Mouse (Mus musculus): ENCODE measurements at regions not wholly inside any gene's neighbourhood (a gene's known extent, or its start where the extent isn't known, plus 50 kb on each side); places are given as distances from the start of the nearest gene placed in this dataset.
A peak's percentile ranks its signal among the peaks of the same experiment; 100 is the strongest.

DNA sequence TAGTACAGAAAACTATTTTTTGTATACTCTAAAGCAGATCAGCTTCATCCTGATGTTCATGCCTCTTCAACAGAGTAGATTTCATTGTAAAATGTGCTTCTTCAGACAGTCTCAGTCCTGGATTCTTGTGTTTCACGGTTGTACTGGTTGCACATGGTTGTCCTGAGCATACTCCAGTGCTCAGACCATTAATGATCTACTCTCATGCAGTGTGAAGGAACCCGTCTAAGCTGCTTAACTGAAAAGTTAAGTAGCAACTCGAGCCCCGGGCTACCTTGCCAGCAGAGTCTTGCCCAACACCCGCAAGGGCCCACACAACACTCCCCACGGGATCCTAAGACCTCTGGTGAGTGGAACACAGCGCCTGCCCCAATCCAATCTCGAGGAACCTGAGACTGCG is 380.3 kb upstream of the Fbxo33 start:
- no peak for DNase-seq (ENCODE audit: low read depth, low spot score)

DNA sequence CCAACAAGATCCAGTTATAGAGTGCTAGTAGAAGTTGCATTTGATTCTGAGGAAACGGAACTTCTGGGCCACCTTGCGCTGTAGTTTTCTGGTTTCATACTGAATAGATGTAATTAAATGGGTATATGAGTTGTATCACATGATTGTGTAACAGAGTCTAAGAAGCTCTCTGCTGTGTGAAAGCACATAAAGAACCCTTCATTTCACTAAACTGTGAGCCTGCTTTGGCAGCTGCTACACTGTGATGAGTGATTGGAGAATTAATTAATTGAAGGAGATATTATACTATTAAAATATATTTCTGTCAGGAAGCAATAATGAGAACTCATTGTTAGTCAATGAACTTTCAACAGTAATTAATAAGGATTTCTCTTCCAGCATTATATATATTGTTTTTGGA is 369.8 kb upstream of the Fbxo33 start:
- DNase-seq (ENCODE audit: low read depth, low spot score): no peak

DNA sequence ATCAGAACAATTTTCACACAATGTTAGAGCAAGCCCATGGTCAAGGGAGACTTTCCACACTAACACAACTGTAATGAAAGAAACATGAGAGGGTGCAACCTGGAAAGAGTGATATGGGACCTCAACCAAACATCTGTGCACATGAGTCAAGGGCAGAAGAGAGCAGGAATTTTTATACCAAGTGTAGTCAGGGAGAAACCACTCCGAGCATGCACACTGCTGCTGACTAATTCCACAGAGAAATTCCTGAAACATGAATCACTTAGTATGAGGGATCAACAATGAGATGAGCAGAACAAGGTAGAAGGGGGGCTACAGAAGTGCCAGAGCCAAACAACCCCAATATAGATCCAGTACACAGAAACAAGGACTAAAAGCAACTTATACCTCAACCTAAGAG is 363.1 kb upstream of the Fbxo33 start:
- no peak for DNase-seq (ENCODE audit: low read depth, low spot score)

DNA sequence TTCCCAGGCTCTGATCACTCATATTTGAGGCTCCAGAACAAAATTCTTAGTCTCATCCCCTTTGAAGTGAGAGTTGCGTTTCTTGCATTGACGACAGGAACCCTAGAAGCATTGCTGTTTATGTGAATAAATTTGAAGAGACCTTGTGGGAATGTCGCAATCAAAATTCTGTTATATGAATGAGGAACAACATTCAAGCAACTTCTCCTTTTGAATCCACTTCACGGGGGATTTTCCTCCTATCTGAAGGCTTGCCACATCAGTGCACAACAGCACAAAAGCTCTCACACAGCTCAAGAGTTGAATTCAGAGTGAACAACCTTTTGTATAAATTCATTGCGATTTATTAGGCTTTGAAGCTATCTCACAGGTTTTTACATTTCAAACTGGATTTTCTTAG is 360.2 kb upstream of the Fbxo33 start:
- DNase-seq (ENCODE audit: low read depth, low spot score): no peak

DNA sequence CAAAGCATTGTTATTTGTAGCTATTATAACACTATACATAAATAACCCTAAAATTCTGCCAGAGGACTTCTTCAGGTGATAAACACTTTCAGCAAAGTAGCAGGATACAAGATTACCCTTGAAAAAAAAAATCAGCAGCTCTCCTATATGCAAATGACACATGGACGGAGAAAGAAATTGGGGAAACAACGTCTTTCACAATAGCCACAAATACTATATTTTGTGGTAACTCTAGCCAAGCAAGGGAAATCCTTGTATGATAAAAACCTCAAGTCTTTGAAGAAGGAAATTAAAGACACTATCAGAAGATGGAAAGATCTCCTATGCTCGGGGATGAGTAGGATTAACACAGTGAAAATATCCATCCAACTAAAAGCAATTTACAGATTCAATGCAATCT is 344.4 kb upstream of the Fbxo33 start:
- DNase-seq (ENCODE audit: low read depth, low spot score): no peak

DNA sequence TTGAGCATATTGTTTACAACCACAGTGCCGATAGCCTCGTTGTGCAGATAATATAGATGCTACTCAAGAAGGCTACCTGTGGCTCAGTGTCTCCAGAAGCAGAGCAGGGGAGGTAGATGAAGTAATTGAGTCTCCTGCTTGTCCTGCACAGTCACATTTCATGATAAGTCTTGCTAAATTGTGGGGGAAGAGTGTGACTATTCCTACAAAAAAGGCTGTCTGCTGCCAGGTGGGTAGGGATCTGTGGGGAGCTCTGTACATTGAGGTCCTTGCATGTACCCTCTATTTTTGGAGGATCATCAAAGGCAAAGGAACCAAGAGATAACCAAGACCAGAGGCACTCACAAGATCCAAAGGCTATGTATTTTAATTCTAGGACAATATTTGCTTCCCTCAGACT is 320.3 kb upstream of the Fbxo33 start:
- no peak for DNase-seq (ENCODE audit: low read depth, low spot score)

DNA sequence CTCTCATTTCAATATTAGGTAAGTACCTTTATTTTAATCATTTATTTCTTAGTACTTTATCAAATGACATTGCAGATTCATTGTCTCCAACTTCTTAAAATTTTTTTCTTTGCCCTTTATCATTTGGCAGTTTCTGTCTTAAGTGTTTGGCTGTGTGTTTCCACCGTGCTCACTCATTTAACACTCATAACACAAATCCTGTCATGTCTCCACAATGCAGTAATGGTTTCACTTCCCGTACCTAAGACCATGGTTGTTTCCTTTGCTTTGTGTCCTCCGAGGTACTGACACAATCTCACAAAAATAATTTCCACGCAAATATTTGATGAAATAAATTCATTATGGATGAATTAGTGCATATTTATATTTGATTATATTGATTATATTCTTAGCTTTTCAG is 311.0 kb upstream of the Fbxo33 start:
- DNase-seq (ENCODE audit: low read depth, low spot score): no peak

DNA sequence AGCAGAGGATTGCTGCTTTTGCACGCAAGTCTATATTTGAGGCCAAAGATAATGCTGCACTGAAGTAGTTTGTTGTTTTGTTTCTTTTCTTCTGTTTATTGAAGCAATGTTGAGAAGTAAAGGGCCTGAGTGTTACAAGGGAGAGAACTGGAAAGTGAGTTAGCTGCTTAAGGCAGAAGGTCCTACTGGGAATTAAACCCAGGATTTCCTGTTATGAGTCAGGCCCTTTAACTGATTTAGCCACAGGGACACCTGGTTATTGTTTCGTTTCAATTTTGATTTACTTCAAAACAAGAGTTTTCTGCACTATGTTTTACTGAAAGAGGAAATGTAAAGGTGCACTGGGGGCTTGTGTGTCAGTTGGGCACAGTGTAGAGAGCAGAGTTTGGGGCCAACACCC is 303.8 kb upstream of the Fbxo33 start:
- DNase-seq (ENCODE audit: low read depth, low spot score): no peak

DNA sequence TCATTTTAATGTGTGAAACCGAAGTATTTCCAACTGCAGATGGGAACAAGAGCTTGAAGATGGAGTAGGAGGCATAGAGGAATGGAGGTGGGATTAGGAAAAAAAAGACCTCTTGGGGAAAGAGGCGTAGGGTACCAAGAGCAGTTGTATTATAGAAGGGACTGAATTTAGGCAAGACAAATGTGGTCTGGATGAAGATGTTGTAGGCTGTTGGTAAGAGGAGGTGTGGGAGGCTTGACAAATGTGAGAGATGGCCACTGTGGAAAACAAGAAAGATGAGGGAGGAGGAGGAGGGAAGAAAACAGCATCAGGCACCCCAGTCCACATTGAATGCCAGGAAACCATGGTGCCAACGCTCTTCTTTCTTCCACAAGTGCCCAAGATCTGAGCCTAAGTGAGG is 302.4 kb upstream of the Fbxo33 start:
- DNase-seq (ENCODE audit: low read depth, low spot score): no peak

DNA sequence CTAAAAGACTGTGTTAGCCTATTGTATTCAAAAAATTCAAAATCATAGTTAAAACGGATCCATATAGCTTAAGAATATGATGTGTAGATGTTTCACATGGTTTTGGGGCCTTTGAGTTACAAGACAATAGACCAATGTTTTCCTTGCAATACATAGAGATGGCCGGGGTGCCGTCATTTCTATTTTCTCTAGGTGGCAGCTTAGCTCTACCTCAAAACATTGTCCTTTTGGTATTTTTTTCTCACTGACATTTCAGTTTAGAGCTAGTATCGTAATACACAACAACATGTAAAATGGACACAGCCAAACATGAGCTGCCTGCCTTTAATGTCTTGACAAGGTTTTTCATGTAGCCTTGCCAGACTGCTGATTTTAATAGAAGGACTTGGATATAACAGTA is 290.3 kb upstream of the Fbxo33 start:
- DNase-seq (ENCODE audit: low read depth, low spot score): no peak

DNA sequence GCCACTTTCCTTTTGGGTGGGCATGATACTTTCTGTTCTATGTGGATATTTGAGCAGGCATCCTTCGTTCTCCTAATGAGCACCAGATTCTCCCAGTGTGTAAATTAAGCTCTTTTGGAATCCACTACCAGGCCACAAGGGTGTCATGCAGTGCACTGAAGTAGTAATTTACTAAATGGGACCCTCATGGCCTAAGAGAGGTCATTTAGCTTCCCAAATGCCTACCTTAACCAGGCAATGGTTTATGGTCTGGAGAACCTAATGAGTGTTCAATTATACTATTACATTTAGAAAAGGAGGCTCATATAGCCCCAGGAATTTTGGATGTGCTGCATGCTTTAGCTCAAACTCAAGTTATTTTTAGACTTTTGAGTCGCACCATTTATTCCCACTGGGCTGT is 289.6 kb upstream of the Fbxo33 start:
- no peak for DNase-seq (ENCODE audit: low read depth, low spot score)

DNA sequence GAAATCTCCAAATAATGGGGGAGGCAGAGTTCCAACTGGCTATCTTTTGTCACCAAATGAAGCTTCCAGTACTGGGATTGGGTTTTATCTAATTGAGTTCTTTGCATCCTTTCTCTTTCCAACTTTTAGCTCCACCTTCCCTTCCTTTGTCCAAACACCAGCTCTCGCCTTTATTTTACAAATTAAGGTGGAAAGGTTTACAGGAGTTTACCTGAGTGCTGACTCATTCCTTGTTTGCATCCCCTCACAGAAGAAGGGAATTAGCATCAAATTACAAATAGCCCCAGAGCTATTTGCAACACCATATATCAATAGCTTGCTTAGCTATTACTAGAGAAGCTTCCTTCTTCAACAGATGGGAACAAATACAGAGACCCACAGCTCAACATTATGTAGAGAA is 287.9 kb upstream of the Fbxo33 start:
- DNase-seq (ENCODE audit: low read depth, low spot score): no peak

DNA sequence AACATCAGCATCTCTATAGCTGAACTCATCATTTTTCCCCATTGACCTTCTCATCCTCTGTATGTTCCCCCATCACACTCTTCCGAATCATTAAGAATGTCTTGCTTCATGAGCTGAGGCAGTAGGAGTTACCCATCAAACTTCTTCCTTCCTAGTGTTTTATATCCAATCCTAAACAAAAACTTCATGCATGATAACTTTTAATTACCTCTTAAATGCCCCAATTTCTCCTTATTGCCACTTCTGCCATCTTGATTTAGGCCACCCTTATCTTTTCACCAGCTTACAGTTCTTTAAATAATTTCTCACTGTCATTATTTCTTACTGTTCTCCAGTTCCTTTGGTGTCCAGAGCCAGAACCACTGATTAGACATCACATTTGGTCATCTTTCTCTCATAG is 277.9 kb upstream of the Fbxo33 start:
- no peak for DNase-seq (ENCODE audit: low read depth, low spot score)

DNA sequence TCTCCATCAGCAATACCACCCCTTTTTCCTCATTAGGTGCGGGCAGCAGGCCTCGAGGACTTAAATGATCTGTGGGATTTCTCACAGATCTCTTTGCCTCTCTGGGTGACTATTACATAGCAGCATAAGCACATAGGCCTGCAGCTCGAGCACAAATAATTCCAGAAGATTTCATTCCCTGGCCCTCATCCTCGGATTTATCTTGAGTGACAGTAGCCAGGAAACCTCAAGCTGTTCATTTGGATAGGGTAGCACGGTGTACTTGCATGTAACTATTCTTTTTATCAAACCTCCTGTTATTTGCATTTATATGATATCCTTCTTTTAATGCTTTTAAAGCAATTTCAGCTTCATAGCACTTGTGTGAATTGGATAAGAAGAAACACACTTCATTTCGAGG is 268.5 kb upstream of the Fbxo33 start:
- DNase-seq (ENCODE audit: low read depth, low spot score): no peak

DNA sequence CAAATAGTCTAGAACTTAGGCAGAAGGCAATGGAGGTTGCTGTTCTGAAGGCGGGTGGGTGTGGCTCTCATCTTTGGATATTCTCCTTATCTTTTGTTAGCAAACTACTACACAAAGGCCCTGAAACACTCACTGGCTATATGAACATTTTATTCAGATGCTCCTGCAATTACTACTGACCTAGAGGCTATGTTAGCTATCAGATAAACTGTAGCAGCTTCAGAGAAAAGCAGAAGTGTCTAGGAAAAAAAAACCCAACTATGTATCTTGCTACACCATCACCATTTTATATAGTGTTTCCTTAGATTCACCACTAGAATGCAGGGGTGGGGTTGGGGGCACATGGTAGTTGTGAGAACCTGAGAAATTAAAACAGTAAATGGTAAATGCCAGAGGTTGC is 268.0 kb upstream of the Fbxo33 start:
- no peak for DNase-seq (ENCODE audit: low read depth, low spot score)

DNA sequence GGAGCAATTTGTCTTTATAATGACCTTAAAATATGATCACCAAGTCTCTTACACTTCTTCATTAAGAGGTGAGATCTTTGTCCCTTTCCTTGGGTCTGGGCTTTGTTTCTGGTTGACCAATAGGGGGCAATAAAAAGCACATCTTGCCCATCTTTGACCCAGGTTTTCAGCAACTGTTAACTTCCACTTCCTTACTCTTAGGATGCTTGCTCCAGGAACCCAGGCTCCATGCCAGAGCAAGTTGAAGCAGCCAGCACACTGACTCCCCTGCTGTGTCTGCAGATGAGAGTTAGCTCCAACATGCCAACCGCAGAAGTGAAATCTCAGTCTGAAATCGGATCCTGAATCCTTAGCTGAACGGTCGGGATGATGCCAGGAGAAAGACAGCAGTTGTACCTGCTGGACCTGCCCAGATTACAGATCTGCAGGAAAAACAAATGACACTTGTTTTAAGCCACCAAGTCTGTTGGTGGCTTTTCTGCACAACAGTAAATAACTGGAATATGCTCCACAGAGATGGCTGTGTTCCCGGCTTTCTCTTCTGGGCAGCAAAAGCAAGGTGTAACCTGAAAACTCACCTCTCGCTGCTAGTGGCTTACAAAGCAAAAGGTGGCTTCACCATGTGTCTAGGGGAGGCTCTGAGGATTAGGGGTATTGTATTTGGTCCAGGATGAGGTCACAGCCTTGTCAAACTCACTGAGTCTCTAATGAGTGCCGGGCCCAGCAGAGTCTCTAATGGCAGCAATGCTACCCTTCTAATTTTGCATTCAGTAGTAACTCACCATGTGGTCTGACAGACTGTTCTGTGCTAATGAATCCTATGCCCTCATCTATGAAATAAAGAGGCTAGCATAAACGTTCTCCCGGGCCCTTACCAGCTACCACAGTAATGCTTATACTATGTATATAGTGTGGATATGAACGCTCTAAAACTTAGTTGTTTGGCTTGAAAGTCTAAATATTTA is 241.8 kb upstream of the Fbxo33 start:
- DNase-seq (ENCODE audit: low read depth, low spot score): no peak

DNA sequence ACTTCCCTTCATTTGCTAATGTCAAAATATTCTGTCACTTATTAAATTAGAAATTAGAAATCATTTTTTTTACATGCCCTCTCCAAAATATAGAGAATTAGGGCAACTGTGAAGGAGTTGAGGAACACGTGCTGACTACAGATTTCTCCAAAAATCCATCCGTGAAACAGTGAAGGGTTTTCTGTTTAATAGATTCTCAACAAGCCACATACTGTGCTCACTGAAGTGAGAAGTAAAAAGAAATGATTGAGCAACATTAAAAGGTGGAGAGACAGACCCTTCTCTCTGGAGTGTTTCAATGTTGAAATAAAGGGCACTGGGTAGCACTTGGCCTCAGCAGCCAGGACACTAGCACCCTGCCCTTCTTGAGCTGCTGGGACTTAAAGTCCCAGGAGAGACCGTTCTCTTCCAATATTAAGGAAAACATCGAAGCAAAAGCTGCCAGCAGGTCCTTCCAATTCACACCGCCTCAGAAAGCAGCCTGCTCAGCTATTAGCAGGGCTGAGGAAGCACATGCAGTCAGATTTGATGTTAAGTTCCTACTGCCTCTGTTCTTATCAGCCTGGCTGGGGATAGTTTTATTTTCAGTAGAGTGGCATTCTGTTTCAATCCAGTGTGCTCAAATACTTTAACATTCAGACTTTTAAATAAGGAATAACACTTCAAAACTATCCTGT is 236.8 kb upstream of the Fbxo33 start:
- DNase-seq (ENCODE audit: low read depth, low spot score): no peak

DNA sequence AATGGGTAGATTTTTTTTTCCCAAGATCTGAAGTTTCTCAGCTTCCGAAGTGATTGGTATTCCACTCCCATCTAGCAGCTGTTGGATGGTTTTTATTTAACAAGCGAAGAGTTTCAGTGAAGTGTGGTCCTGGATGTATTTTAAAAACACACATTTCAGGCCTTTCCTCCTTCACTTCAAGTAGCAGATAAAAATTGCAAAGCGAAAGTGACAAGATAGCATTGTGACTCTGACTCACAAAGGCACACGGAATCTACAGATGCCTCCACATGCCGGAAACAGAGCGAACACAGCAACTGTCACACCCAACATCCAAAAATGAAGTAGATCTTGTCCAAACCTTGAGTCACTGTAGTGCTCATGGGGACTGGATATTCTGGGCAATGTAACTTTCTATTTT is 195.5 kb upstream of the Fbxo33 start:
- no peak for DNase-seq (ENCODE audit: low read depth, low spot score)

DNA sequence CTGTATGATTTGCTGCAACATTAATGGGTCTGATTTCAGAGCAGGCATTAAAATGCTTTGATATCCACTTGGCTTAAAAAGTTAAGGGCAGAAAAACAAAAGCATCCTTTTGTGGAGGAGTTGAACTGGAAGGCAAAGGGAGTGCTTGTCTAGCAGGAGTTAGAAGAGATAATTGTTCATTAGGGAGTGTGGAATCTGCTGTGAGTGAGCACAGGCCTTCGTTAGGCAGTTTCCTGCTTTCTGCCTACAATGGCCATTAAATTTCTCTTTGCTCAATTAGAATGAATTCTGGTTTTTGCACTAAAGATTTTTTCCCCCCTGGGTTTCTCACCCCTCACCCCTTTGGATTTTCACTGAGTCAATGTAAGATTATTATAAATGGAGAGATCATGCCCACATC is 192.0 kb upstream of the Fbxo33 start:
- DNase-seq (ENCODE audit: low read depth, low spot score): no peak

DNA sequence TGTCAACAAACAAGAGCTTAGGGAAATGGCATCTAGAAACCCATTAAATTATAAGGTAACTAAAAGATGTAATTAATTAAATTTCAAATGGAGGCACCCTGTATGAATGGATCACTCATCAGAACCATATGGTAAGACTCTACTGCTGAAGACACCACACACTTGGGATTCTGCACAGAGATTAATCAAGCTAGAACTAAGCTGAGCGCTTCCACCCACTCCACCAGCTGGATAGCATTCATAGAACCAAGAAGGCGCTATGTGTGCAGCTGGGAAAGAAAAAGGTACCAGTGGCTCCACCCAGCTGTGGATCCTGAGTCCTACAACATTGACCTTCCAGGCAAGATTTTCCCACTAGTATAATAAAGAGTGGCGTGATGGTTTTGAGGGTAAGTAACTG is 171.6 kb upstream of the Fbxo33 start:
- DNase-seq (ENCODE audit: low read depth, low spot score): no peak

DNA sequence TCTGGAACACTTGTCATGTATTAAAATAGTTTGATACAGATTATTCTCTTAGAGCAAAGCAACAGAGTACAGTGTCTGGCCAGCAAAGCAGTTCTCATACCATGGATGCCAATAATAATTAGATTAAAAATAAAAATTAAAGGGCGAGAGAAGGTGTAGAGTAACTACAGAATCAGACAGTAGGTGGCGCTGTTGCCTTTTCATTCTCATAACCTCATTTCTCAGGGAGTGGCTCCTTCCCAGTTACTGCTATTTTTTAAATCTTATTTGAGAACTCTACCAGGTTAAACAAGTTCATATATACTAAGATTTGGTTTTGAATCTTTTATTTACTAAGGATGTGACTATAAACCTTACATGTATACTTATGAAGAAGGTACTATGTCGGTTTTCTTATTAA is 163.3 kb upstream of the Fbxo33 start:
- peak; percentile 33 for DNase-seq (ENCODE audit: low read depth, low spot score)

DNA sequence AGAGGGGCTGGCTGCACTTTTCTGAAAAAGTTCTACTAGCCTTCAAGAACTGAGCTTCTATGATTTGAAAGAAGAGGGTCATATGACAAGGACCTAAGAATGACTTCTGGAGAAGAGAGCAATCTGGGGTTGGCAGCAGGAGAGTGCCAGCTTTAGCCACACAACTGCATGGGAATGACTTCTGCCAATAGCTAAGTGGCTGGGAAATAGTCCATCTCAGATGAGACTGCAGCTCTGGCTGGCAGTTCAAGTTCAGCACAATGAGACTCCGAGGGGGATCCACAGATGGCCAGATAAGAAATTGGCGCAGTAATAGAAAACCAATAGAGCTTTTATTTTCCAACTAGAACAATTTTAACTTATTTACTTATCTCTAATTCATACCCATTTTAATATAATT is 122.1 kb upstream of the Fbxo33 start:
- DNase-seq (ENCODE audit: low read depth, low spot score): no peak

DNA sequence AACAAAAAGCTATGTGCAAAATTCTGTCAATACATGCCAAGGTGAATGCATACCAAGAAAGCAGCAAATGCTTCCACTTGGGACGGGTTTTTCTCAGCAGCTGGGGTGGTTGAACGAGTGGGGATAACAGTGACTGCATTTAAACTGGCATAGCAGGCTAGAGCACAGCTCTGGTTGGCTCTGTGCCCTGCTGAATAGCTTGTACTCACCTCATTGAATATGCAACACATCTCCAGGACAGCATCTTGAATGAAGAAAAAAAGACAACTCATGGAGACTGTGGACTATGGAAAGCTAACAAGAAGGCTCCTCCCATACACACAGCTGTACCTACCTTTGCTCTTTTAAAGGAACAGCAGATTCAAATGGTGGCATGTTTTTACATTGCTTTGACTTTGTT is 111.2 kb upstream of the Fbxo33 start:
- no peak for DNase-seq (ENCODE audit: low read depth, low spot score)

Measured in retina, adult 2 months (tissue).